Mouse (Mus musculus): ENCODE results near the gene Atp1a4.

DNA sequence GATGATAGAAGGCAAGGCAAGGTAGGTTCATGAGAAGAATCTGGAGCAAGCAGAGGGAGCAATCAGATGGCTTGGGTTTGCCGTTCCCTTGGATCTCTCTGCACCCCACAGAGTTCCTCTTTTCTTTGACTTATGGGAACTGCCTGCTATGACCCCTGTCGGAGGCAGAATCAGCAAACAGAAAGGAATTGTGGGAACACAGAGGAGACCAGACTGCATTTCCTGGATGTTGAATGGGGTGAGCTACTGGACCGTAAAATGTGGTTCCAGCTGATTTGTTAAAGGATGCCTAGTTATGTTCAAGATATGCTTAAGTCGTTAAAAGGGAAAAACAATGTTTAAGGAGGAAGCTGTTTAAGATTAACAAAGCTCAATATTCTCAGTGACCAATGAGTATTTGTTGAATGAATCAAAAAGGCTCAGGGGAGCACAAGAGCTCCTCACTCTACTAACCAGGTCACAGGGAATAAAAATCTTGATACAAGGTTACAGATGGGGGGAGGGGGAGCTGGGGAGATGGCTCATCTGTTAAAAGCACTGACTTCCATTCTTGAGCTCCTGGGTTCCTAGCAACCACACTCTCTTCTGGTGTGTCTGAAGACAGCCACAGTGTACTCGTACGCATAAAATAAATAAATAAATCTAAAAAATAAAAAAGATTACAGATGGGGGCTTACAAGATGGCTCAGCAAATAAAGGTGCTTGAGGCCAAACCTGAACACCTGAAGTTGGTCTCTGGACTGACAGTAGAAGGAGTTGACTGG lies 17.1 kb downstream of the Atp1a4 start:
- TF ChIP-seq MYOG (IDR thresholded peaks at IDR 0.05; ENCODE audit: control insufficient read depth, extremely low read depth, insufficient read length): no peak
- TF ChIP-seq CTCF (IDR thresholded peaks at IDR 0.05; ENCODE audit: control insufficient read depth, insufficient read depth, insufficient read length): no peak
- no peak for TF ChIP-seq MYOD1 (IDR thresholded peaks at IDR 0.05; ENCODE audit: control insufficient read depth, insufficient read length, low read depth)
- no peak for TF ChIP-seq USF1 (IDR thresholded peaks at IDR 0.05; ENCODE audit: low read depth)
- no peak for TF ChIP-seq CEBPB (IDR thresholded peaks at IDR 0.05; ENCODE audit: low read depth)
- no peak for TF ChIP-seq FOSL1 (IDR thresholded peaks at IDR 0.05; ENCODE audit: insufficient read depth, low read length, poor library complexity, severe bottlenecking)

Measured in C2C12 (cell line).